Mouse (Mus musculus) c-Kit-positive CD71-negative TER-119-negative erythroid progenitor cells, embryonic 14.5 days (primary cell): ENCODE results near the gene Cib1.
A peak's percentile ranks its signal among the peaks of the same experiment; 100 is the strongest.

ENCODE experiments used
- DNase-seq: peaks from one replicate; pipeline ENCODE4 v3.0.0-alpha.2; 2013; ENCODE audit warnings: low read depth

Gene Cib1

DNA sequence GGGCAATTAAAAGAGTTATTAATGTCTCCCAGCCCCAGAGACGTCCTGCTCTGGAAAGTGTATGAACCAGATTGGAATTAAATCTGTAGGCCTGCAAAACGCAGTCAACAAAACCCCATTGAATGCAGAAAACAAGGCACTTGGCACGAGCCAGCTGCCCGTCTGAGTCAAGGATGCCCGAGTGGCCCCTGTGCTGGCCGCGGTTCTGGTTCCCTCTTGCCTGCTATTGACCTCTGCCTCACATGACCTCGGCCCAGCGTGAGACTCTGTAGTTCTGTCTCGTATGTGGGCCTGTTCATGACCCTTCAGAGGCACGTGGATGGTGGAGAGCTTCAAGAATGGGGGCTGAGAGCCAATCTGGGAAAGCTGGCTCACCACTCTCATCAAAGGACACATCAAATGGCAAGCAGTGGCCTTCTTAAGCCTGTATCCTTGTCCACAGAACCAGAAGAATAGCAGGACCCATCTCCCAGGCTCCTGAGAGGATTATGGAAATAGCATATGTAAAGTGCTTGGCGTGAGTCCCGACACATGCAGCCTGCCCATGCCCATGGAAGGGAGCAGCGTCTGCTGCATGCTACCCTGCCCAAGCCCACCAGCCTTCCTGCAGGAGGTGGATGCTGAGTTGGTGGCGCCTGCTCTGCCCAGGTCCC is 30.6 kb downstream of the Cib1 start:
- DNase-seq: no peak

- no peak for DNase-seq
Measured at GRCm38 (mm10) chr7:80200963-80201539, 31.6 kb downstream of the Cib1 start.

DNA sequence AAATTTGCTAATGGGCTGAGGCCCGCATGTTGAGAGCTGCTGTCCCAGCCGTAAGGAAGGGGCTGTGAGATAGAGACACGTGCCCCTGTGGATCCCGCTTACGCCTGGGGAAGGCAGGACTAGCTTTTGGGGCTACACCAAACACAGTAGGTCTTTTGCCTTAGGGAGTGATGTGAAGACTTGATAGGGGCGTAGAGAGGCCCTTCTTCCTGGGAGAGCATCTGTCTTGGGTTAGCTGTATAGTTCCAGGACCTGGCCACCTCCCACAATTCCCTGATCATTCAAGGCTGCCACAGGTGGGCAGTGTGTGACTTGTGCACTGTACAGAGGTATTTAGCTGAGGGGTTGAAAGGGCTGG is 32.0 kb downstream of the Cib1 start:
- no peak for DNase-seq

DNA sequence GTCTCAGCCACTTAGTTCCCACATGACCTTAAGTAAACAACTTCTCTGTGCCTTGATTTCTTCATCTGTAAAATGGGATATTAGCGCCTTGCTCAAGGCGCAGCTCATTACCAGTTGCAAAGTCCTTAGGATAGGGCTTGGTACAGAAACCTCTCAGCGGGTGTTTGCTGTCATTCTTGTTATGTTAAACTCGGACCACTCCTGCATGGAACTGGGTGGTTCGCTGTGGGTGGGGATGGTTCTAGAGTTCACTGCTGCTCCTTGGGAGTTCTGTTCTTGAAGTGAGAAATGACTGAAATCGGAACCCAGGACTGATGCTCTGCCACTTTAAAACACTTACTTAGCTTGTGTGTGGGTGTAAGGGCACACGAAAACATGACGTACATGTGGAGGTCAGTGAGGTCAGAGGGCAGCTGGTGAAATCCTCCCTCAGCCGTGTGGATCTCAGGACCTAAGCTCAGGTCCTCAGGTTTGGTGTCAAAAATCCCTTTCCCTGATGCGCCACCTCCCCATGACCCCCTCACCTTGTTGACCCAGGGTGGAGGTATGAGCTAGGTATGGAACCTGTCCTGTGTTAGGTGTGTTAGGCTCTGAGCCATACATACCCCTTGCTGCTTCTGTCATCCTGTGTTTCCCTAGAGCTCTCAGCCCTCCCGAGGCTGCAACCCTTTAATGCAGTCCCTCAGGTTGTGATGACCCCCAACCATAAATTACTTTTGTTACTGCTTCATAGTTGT is 32.6 kb downstream of the Cib1 start:
- DNase-seq: no peak

DNA sequence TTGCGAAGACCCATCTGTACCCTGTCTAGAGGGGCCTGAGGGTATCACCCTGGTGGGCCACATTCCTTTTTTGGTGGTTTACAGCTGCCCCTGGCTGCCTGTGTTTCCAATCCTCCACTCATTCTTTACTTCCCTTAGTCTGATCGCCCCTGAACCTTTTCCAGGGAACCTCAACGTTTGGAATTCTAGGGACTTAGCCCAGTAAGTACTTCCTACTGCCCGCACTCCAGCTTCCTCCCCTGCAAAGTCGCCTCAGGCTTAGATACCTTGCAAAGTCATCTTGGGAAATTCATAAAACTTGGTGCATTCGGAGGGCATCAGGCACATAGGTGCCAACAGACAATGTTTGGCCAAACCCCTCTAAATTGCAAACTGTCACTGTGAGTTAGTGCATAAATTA is 33.3 kb downstream of the Cib1 start:
- DNase-seq: no peak

DNA sequence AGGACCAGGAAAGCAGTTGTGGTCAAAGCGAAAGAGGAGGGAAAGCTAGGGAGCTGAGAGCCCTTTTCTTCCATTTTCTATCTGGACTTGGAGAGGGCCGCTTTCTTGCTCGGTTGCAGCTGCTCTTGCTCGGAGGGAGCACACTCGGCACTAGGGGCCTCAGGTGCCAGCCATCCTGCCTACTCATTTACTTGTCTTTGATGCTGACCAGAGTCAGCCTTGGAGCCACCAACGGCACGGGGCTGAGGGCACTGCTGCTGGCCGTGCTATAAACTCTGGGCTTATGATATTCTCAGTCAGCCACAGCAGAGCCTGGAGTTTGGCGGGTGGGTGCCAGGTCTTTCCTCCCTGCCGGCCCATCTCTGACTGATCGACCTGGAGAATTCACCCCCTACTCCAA is 33.8 kb downstream of the Cib1 start:
- DNase-seq: no peak

DNA sequence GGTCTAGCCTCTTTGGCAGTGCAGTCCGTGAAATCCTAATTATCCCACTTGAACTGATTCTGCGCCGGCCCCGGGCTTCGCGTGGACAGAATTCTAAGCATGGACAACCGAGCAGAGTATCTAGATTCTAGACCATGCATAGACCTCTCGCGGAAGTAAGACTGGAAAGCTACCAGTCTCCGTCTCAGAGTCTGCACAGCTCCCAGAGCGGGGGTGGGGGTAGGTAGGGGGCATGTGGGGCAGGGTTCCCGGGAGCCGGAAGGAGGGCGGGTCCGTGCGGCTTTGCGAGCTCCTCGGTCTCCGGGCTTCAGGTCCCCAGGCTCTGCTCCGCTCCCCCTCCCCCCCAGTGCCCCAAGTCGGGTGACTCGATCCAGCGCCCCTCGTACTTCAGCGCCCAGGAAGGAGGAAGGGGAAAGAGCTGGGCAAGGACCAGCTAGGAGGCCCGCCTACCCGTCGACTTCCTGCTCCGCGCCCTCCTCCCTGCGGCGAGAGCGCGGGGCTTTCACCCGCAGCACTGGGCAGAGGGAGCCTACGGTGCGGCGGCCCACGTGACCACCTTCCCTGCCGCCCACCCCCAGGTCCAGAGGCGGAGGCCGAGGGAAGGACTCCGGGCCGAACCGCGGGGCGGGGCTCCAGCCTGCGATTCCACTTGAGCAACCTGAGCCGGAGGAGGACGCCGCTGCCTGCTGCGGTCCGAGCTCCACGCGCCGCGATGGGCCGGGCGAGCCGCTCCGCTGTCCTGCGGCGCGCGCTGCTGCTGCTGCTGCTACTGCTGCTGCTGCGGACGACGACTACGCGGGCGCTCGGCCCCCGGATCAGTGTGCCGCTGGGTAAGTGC is 34.5 kb downstream of the Cib1 start:
- DNase-seq: no peak

DNA sequence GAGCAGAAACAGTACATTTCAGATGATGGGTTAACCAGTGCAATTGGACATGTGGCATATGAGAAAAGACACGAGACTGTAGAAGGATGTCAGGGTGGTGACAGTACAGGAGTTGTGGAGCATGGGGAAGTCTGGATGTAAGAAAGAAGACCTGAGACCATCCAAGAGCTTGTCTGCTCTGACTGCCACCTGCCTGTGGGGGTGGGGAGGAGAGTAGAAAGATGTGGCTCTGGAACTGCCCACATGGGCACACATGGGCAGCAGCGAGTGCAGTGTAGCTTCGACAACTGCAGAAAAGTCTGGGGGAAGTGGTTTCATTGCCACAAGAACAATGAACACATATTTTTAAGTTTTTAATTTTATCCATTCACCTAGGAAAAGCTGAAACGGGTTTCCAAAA is 35.2 kb downstream of the Cib1 start:
- DNase-seq: no peak

DNA sequence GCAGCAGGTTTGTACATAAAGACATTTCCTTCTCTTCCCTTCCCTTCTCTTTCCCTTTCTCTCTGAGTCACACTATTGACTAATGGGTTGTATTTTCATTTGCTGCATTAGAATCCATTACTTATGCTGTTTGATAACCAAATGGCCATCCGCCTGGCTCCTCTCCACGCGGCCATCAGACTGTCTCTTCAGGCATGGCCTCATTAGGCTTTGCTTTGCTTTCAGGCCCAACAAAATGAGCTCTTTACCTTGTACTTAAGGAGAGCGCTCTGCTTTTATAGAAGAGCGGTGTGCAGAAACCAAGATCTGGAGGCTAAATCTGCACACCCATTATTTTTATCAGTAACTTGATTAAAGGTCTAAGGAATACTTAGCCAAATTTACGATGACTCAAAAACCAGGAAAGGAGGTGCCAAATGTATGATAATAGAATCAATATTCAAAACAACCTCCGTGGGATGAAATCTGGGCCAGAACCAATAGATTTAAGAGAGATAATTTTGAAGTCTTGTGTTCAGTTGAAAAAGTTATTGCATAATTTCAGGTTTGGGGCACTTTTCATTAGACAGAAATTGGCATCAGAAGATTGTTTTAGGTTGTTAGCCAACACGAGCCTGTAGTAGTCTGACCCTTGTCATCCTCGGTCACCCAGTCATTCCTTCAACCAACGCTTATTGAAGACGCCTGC is 36.9 kb downstream of the Cib1 start:
- DNase-seq: no peak

DNA sequence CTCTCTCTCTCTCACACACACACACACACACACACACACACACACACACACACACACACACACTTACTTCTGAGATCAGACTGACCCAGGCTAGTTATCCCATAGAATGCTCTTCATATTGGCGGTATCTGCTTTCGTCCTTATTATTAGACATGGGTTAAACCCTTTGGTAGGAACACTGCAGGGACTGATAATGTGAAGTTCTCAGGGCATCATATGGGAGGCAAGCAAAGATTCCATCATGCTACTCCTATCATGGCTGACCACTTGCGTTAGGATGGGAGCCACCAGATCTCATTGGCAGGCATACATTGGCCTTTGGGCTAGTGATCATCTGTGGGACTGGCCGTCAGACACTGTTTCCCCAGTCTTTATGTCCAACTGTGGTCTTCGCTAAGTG is 37.5 kb downstream of the Cib1 start:
- DNase-seq: no peak

DNA sequence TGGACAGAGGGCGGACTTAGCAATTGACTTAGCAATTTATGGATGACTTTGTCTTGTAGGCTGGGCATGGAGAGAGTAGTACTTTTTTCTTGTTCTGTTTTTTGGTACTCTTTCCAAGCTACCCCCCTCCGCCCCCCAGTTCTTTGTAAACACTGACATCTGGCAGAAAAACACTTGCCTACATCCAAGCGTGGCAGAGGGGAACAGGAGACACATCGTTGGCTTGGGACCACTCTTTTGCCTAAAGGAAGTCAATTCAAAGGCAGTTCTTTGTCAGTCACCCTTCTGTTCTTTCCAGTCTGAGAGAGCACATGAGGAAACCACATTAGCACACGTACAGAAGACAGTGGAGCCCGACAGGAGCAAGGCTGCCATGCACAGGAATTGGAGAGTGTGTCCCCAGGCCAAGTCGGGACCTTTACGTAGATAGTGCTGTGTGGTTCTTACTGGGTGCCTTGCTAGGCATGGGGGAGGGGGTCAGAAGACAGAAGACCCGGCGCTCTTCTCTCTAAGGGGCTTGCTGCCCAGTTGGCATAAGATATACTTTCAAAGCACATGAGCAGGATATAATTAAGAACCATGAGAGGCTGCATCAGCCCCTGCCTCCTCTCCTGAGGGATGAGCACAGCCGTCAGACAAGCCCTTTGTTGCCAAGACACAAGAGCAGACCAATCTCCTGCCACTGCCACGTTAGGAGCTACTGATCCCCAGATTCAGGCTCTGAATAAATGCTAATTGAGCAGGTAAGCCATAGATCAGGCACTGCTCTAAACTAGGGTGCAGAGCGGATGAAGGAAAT is 38.5 kb downstream of the Cib1 start:
- DNase-seq: no peak

DNA sequence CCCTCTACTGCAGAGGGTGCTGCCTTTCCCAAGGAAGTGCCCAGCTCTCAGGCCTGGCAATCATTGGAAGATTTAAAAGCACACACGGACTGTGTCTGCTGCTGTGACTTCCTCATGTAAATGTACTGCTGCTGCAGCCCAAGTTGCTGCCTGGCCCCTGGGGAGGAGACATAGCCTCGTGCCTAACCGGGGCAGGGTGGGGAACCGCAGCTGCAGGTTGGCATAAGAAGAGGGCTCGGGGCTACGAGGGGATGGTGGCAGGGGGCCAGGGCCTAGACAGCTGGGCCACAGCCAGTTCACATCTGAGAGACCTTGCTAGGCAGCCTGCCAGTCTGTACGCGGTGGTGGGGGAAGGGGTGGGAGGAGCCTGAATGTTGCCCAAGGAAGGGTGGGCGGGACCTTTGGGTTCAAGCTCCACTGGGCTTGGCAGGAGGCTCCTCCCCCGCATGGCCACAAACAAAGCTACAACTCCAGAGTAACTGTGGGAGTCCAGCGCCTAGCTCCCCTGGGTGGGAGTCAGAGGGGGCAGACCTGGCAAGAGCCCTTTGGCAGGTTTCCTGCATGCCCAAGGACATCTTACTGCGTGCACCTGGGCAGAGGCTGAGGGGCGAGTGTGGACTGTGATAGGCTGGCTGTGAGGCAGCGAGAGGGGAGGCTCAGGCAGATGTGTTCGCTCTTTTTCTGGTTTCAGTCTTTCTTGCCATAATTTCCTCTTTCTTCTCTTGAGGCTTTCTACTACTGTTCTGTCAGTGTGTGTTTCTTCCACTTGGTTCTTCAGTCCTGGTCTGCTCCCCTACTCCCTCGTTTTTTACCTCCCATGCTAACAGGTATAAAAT is 40.2 kb downstream of the Cib1 start:
- peak; percentile 69 for DNase-seq

DNA sequence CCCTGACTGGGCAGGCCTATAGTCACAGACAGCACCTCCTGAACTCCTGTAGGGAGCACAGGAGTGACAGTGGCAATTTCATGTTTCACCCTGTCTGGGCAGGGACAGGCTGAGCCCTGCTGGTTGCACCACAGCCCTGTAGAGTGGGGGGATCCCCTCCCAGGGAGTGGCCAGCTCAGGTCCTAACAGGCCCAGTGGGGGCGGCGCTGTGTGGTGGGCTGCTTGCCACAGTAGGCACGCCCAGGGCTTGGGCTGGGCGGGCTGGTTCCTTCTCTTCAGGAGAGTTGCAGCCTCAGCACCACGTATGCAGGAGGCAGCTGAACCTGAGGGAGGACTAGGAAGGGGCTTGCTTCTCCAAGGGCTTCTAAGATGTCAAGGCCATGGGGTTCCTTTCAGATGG is 41.2 kb downstream of the Cib1 start:
- no peak for DNase-seq

- DNase-seq: no peak
Measured at GRCm38 (mm10) chr7:80189147-80189933, 43.3 kb downstream of the Cib1 start.

DNA sequence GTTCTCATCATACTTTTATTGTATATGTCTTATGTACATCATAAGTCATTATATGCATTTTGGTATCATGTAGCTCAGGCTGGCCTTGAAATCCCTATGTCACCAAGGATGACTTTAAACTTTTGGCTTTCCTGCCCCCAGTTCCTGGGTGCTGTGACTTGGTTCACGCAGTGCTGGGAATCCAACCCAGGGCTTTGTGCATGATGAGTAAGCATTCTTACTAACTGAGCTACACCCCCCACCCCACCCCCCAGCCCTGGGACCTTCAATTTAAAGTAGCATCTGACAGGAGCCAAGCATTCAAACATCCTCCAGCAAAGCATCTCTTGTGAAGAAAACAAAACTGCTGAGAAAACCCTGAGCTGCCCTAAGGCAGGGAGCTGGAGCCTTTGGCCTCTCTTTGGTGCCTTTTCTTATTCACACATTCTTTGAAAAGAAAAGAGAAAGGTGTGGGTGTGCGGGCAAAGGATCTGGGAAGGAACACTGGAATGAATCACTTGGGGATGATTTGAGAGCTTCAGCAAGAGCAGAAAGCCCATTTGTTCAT is 44.0 kb downstream of the Cib1 start:
- DNase-seq: no peak

DNA sequence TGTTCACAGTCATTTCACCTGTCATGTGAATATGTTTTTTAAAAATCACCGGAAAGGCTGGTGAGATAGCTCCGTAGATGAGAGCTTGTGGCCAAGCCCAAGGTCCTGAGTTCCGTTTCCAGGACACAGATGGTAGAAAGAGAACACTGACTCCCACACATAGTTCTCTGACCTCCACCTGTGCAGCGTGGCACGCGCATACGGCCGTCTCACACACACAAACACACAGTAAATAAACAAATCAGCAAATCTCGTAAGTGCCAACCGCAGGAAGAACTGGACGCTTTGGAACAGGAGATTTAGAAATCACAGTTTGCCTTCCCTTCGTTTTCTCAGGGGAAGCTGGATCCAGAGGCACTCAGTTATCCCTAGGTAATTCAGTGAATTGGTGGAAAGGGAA is 45.1 kb downstream of the Cib1 start:
- DNase-seq: no peak

- DNase-seq: no peak
Measured at GRCm38 (mm10) chr7:80186531-80187296, 45.9 kb downstream of the Cib1 start, which contains the start of gene Sema4b. Gene Sema4b, plus strand, starts transcription at chr7:80186841.

DNA sequence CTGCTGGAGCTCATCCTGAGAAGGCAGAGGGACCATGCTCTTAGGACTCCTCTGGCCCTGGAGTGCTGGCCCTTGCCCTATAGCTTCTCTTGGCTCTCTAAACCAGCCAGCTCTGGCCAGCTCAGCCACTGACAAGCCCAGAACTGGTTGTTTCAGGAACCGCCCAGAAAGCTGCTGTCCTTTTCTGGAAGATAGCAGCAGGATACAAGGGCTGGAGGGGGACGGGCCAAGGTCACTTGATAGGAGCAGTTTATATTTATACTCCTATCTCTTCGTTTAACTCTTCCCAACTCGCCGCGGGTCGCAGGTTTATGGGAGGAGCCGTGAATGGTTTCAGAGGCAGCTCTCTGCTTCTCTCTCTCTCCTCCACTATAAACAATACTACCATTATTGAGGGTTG is 46.6 kb downstream of the Cib1 start:
- DNase-seq: no peak
